Mouse (Mus musculus) forebrain, postnatal 0 days (tissue): ENCODE results near the gene Mns1. TPM values are rescaled to one million over a fixed set of nuclear protein-coding genes. Genes with fewer than 3 reads are reported as not detected.
"Not testable (repeated sequence)": the region's sequence is repeated elsewhere in the genome, so short reads cannot be mapped to it uniquely, and the experiment has no call there.

Experiments used
- ATAC-seq: fragments of 200-750 bp; cut with Nextera tagmentation; 2 replicates; pipeline ENCODE4 v1.8.0; 2017; ENCODE audit warnings: mild to moderate bottlenecking, moderate library complexity
- DNase-seq: peaks from one replicate; pipeline ENCODE4 v3.0.0-alpha.2; 2015
- H3K27ac ChIP-seq: fragments of 300-500 bp; sonication (generic); 2 replicates; pipeline ENCODE4 v1.5.1; 2014; ENCODE audit warnings: low read depth, mild to moderate bottlenecking, antibody characterized with exemption, low read length, moderate library complexity, mixed read lengths
- H3K27me3 ChIP-seq: fragments of 300-500 bp; sonication (generic); 2 replicates; pipeline ENCODE4 v1.6.1; 2014; ENCODE audit warnings: mild to moderate bottlenecking, low read length, mixed read lengths; ENCODE audit not compliant: insufficient read depth
- H3K36me3 ChIP-seq: fragments of 300-500 bp; sonication (generic); 2 replicates; pipeline ENCODE4 v1.6.1; 2014; ENCODE audit warnings: mild to moderate bottlenecking, moderate library complexity; ENCODE audit not compliant: insufficient read depth
- H3K4me1 ChIP-seq: fragments of 300-500 bp; sonication (generic); 2 replicates; pipeline ENCODE4 v1.6.1; 2014; ENCODE audit warnings: antibody characterized with exemption; ENCODE audit not compliant: insufficient read depth
- H3K4me2 ChIP-seq: fragments of 300-500 bp; sonication (generic); 2 replicates; pipeline ENCODE4 v1.6.1; 2014; ENCODE audit warnings: low read depth, mild to moderate bottlenecking, moderate library complexity
- H3K4me3 ChIP-seq: fragments of 300-500 bp; sonication (generic); 2 replicates; pipeline ENCODE4 v1.5.1; 2014; ENCODE audit warnings: low read depth, low read length, mixed read lengths
- H3K9ac ChIP-seq: fragments of 300-500 bp; sonication (generic); 2 replicates; pipeline ENCODE4 v1.6.1; 2014; ENCODE audit warnings: mild to moderate bottlenecking
- H3K9me3 ChIP-seq: fragments of 300-500 bp; sonication (generic); 2 replicates; pipeline ENCODE4 v1.6.1; 2016; ENCODE audit warnings: low read length
- CTCF ChIP-seq: sonication (generic); IDR thresholded peaks from 2 replicates; pipeline ENCODE4 v1.5.1; 2016; ENCODE audit warnings: antibody characterized with exemption, control low read depth, low read depth
- WGBS: fragments of 180-500 bp; shearing (Covaris S2); extraction: QIAGEN DNeasy Blood & Tissue Kit; methylation state at CpG from one replicate; pipeline ENCODE4 v1.1.7; 2014; 5-methylcytosine and 5-hydroxymethylcytosine counted together
- polyA plus RNA-seq: library from polyadenylated mRNA; unstranded; fragments of >200 nt; fragmentation: Nextera tagmentation; extraction: Ambion mirVana; gene quantifications from 2 replicates; pipeline ENCODE4 v1.2.1, GENCODE M21; 2015
- total RNA-seq: library from RNA; depleted of rRNA; stranded (reverse); fragments of >200 nt; gene quantifications from 2 replicates; pipeline ENCODE4 v1.2.3, GENCODE M21; 2014

Mns1 gene
- total and polyA plus RNA-seq, 2 experiments from 2014 or later: 2.8 to 5.6 TPM

GRCm38 (mm10) chr9:72441927-72442715 is 4.3 kb downstream of the Mns1 start:
- H3K9me3 ChIP-seq: no peaks in the 10 kb centered on the region
- TF ChIP-seq CTCF: no peak
- H3K4me3 ChIP-seq: no peak overlapping the region
- H3K9ac ChIP-seq: no peak overlapping the region
- no peak for ATAC-seq
- no peak overlapping the region for H3K27ac ChIP-seq
- 94% methylated on average over 10 of the region's 10 CpGs for WGBS
- no peak for DNase-seq
- no peak overlapping the region for H3K4me2 ChIP-seq
- no peaks in the 10 kb centered on the region for H3K36me3 ChIP-seq
- no peaks in the 10 kb centered on the region for H3K27me3 ChIP-seq
- no peaks in the 10 kb centered on the region for H3K4me1 ChIP-seq

- H3K36me3 ChIP-seq: no peaks in the 10 kb centered on the region
- TF ChIP-seq CTCF: peak; percentile 65
- no peak overlapping the region for H3K27ac ChIP-seq
- no peak overlapping the region for H3K9ac ChIP-seq
- no peak overlapping the region for H3K4me2 ChIP-seq
- ATAC-seq (no peak), DNase-seq (peak; percentile 59)
- no peaks in the 10 kb centered on the region for H3K4me1 ChIP-seq
- no peaks in the 10 kb centered on the region for H3K27me3 ChIP-seq
- no peaks in the 10 kb centered on the region for H3K9me3 ChIP-seq
- H3K4me3 ChIP-seq: no peak overlapping the region
- 56% methylated on average over 8 of the region's 8 CpGs for WGBS
Measured at GRCm38 (mm10) chr9:72448026-72448425, 10.2 kb downstream of the Mns1 start.

- no peaks in the 10 kb centered on the region for H3K36me3 ChIP-seq
- no peaks in the 10 kb centered on the region for H3K9me3 ChIP-seq
- H3K4me3 ChIP-seq: no peak overlapping the region
- 89% methylated on average over 7 of the region's 7 CpGs for WGBS
- no peak overlapping the region for H3K4me2 ChIP-seq
- no peaks in the 10 kb centered on the region for H3K27me3 ChIP-seq
- no peak overlapping the region for H3K9ac ChIP-seq
- ATAC-seq: no peak
- no peaks in the 10 kb centered on the region for H3K4me1 ChIP-seq
- TF ChIP-seq CTCF: no peak
- no peak for DNase-seq
- no peak overlapping the region for H3K27ac ChIP-seq
Measured at GRCm38 (mm10) chr9:72449367-72449766, 11.6 kb downstream of the Mns1 start.

- Histone ChIP-seq H3K36me3 (no peaks in the 10 kb centered on the region), H3K4me1 (no peaks in the 10 kb centered on the region), H3K27ac (no peak overlapping the region), H3K4me3 (no peak overlapping the region), H3K4me2 (no peak overlapping the region), H3K27me3 (no peaks in the 10 kb centered on the region), H3K9ac (no peak overlapping the region), H3K9me3 (no peaks in the 10 kb centered on the region)
- DNase-seq (no peak), ATAC-seq (no peak)
- WGBS: 84% methylated on average over 2 of the region's 2 CpGs
- no peak for TF ChIP-seq CTCF
Measured at GRCm38 (mm10) chr9:72449841-72450240, 12.0 kb downstream of the Mns1 start.

GRCm38 (mm10) chr9:72450363-72450762 is 12.6 kb downstream of the Mns1 start:
- Histone ChIP-seq H3K9me3 (no peaks in the 10 kb centered on the region), H3K36me3 (no peaks in the 10 kb centered on the region), H3K27me3 (no peaks in the 10 kb centered on the region), H3K9ac (no peak overlapping the region), H3K4me1 (no peaks in the 10 kb centered on the region), H3K4me3 (no peak overlapping the region), H3K27ac (no peak overlapping the region), H3K4me2 (no peak overlapping the region)
- DNase-seq (no peak), ATAC-seq (no peak)
- no peak for TF ChIP-seq CTCF
- 93% methylated on average over 1 of the region's 1 CpGs for WGBS

GRCm38 (mm10) chr9:72451111-72451510 is 13.3 kb downstream of the Mns1 start:
- H3K9me3 ChIP-seq: no peaks in the 10 kb centered on the region
- H3K4me2 ChIP-seq: no peak overlapping the region
- TF ChIP-seq CTCF: no peak
- H3K4me3 ChIP-seq: no peak overlapping the region
- no peaks in the 10 kb centered on the region for H3K4me1 ChIP-seq
- ATAC-seq (no peak), DNase-seq (no peak)
- H3K36me3 ChIP-seq: no peaks in the 10 kb centered on the region
- WGBS: 91% methylated on average over 6 of the region's 6 CpGs
- no peak overlapping the region for H3K9ac ChIP-seq
- no peak overlapping the region for H3K27ac ChIP-seq
- H3K27me3 ChIP-seq: no peaks in the 10 kb centered on the region

GRCm38 (mm10) chr9:72454281-72454680 is 16.5 kb downstream of the Mns1 start:
- H3K36me3 ChIP-seq, ATAC-seq, DNase-seq, H3K9ac ChIP-seq, H3K27ac ChIP-seq, H3K4me2 ChIP-seq, H3K9me3 ChIP-seq, H3K4me1 ChIP-seq, H3K27me3 ChIP-seq, H3K4me3 ChIP-seq: not testable (repeated sequence)
